Mouse (Mus musculus) G1E (cell line): Measurements from ENCODE around the gene Slamf8.

ENCODE experiments used
- CTCF ChIP-seq: IDR thresholded peaks from 2 replicates; pipeline ENCODE4 v1.5.1; 2012; ENCODE audit warnings: low read depth, low read length, inconsistent platforms, mixed read lengths
- GATA1 ChIP-seq: IDR thresholded peaks from 2 replicates; pipeline ENCODE4 v1.6.1; 2012; ENCODE audit warnings: borderline replicate concordance, low read length, inconsistent platforms, mixed read lengths
- TAL1 ChIP-seq: conservative IDR thresholded peaks from 2 replicates; pipeline ENCODE4 v1.6.1; 2012; ENCODE audit warnings: low read depth, low read length, inconsistent platforms, mixed read lengths

GRCm38 (mm10) chr1:172637801-172638200 is 47.4 kb upstream of the Slamf8 start:
- no peak for TF ChIP-seq GATA1
- no peak for TF ChIP-seq TAL1
- no peak for TF ChIP-seq CTCF
